Mouse (Mus musculus): ENCODE results near the gene 4933400A11Rik. TPM values are rescaled to one million over a fixed set of nuclear protein-coding genes. Genes with fewer than 3 reads are reported as not detected.
A peak's percentile ranks its signal among the peaks of the same experiment; 100 is the strongest.

4933400A11Rik gene
- polyA plus RNA-seq, 1 experiment from 2014 or later = 0.15 TPM

GRCm38 (mm10) chrX:169798987-169799680, 19.7 kb upstream of the 4933400A11Rik start:
- ATAC-seq = no peak
- no peaks in the 10 kb centered on the region for H3K9me3 ChIP-seq (ENCODE audit: control insufficient read depth, low read length)
- H3K4me1 ChIP-seq (ENCODE audit: control insufficient read depth, insufficient read depth, low read length) = no peaks in the 10 kb centered on the region
- no peak overlapping the region for H3K9ac ChIP-seq (ENCODE audit: low read depth, low read length)
- no peaks in the 10 kb centered on the region for H3K27me3 ChIP-seq (replicated peaks; ENCODE audit: control insufficient read depth, insufficient read depth, low read length)
- H3K4me2 ChIP-seq (ENCODE audit: low read depth, low read length) = peak overlapping the region; percentile 32; the same call in 1 of the 2 replicates
- no peaks in the 10 kb centered on the region for H3K36me3 ChIP-seq (ENCODE audit: control insufficient read depth, insufficient read depth, low read length)
- H3K4me3 ChIP-seq (ENCODE audit: low read length) = peak overlapping the region; percentile 31; the same call in 1 of the 2 replicates
- no peak overlapping the region for H3K27ac ChIP-seq (ENCODE audit: low read length)
- WGBS = 11% methylated on average over 11 of the region's 11 CpGs

DNA sequence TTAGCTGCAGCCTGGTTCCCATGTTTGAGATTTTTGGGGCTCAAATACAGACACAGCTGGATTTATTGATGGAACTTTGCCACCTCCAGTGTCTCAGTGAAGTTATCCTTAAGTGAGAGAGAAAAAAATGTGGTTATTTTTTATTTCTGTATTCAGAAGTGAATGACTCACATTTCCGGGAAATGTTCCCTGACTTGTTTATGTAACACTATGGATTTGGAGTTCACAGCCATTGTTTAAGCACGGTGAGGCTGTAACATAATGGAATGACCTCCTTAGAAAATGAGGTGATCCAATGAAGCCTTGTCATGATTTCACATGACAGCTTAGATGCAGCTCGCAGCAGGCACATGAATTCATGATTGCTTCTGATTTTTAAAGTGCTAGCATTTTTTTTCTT, 17.7 kb upstream of the 4933400A11Rik start:
- Histone ChIP-seq H3K4me1 (ENCODE audit: control insufficient read depth, insufficient read depth, low read length) (no peaks in the 10 kb centered on the region), H3K27me3 (replicated peaks; ENCODE audit: control insufficient read depth, insufficient read depth, low read length) (no peaks in the 10 kb centered on the region), H3K4me3 (ENCODE audit: low read length) (no peak overlapping the region), H3K36me3 (ENCODE audit: control insufficient read depth, insufficient read depth, low read length) (no peaks in the 10 kb centered on the region), H3K9me3 (ENCODE audit: control insufficient read depth, low read length) (no peaks in the 10 kb centered on the region), H3K4me2 (ENCODE audit: low read depth, low read length) (no peak overlapping the region), H3K9ac (ENCODE audit: low read depth, low read length) (no peak overlapping the region), H3K27ac (ENCODE audit: low read length) (no peak overlapping the region)
- no peak for ATAC-seq
- 52% methylated on average over 3 of the region's 3 CpGs for WGBS

DNA sequence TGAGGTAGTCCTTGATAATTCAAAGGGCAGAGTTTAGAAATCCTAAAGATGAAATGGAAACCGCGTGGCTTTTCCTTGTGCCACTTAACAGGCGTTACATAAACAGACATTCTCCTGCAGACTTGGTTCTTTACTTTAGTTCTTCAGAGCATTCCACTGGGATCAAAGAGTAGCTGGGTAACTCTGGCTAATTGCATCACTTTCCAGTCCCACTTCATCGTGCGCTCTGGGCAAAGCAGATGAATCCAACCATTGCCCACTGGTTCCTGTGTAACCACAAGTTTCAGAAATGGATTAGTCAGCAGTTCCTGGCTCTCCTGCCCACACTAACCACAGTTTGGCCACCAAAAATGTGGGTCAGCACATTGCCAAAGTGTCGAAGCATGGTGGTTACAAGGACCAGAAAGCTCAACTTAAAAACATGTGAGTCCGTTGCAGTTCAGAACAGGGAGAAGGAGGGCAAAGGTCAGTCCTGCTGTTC, 15.4 kb upstream of the 4933400A11Rik start:
- Histone ChIP-seq H3K9ac (ENCODE audit: low read depth, low read length) (no peak overlapping the region), H3K4me2 (ENCODE audit: low read depth, low read length) (no peak overlapping the region), H3K4me3 (ENCODE audit: low read length) (no peak overlapping the region), H3K9me3 (ENCODE audit: control insufficient read depth, low read length) (no peaks in the 10 kb centered on the region), H3K27ac (ENCODE audit: low read length) (no peak overlapping the region), H3K4me1 (ENCODE audit: control insufficient read depth, insufficient read depth, low read length) (no peaks in the 10 kb centered on the region), H3K36me3 (ENCODE audit: control insufficient read depth, insufficient read depth, low read length) (no peaks in the 10 kb centered on the region), H3K27me3 (replicated peaks; ENCODE audit: control insufficient read depth, insufficient read depth, low read length) (no peaks in the 10 kb centered on the region)
- WGBS = 55% methylated on average over 7 of the region's 7 CpGs
- no peak for ATAC-seq

GRCm38 (mm10) chrX:169794421-169794820, 15.0 kb upstream of the 4933400A11Rik start:
- no peaks in the 10 kb centered on the region for H3K9me3 ChIP-seq (ENCODE audit: control insufficient read depth, low read length)
- no peaks in the 10 kb centered on the region for H3K4me1 ChIP-seq (ENCODE audit: control insufficient read depth, insufficient read depth, low read length)
- WGBS = 72% methylated on average over 4 of the region's 4 CpGs
- H3K27me3 ChIP-seq (replicated peaks; ENCODE audit: control insufficient read depth, insufficient read depth, low read length) = no peaks in the 10 kb centered on the region
- no peak overlapping the region for H3K27ac ChIP-seq (ENCODE audit: low read length)
- no peak for ATAC-seq
- H3K4me3 ChIP-seq (ENCODE audit: low read length) = no peak overlapping the region
- no peak overlapping the region for H3K4me2 ChIP-seq (ENCODE audit: low read depth, low read length)
- no peak overlapping the region for H3K9ac ChIP-seq (ENCODE audit: low read depth, low read length)
- no peaks in the 10 kb centered on the region for H3K36me3 ChIP-seq (ENCODE audit: control insufficient read depth, insufficient read depth, low read length)

- Histone ChIP-seq H3K9me3 (ENCODE audit: control insufficient read depth, low read length) (no peaks in the 10 kb centered on the region), H3K9ac (ENCODE audit: low read depth, low read length) (no peak overlapping the region), H3K4me2 (ENCODE audit: low read depth, low read length) (no peak overlapping the region), H3K27me3 (replicated peaks; ENCODE audit: control insufficient read depth, insufficient read depth, low read length) (no peaks in the 10 kb centered on the region), H3K4me3 (ENCODE audit: low read length) (no peak overlapping the region), H3K27ac (ENCODE audit: low read length) (no peak overlapping the region), H3K36me3 (ENCODE audit: control insufficient read depth, insufficient read depth, low read length) (no peaks in the 10 kb centered on the region), H3K4me1 (ENCODE audit: control insufficient read depth, insufficient read depth, low read length) (no peaks in the 10 kb centered on the region)
- 68% methylated on average over 1 of the region's 1 CpGs for WGBS
- no peak for ATAC-seq
These were observed 13.4 kb upstream of the 4933400A11Rik start for GRCm38 (mm10) chrX:169792879-169793278.

- Histone ChIP-seq H3K27ac (ENCODE audit: low read length) (no peak overlapping the region), H3K36me3 (ENCODE audit: control insufficient read depth, insufficient read depth, low read length) (no peaks in the 10 kb centered on the region), H3K4me2 (ENCODE audit: low read depth, low read length) (no peak overlapping the region), H3K9me3 (ENCODE audit: control insufficient read depth, low read length) (no peaks in the 10 kb centered on the region), H3K4me3 (ENCODE audit: low read length) (no peak overlapping the region), H3K27me3 (replicated peaks; ENCODE audit: control insufficient read depth, insufficient read depth, low read length) (no peaks in the 10 kb centered on the region), H3K4me1 (ENCODE audit: control insufficient read depth, insufficient read depth, low read length) (no peaks in the 10 kb centered on the region), H3K9ac (ENCODE audit: low read depth, low read length) (no peak overlapping the region)
- 77% methylated on average over 5 of the region's 5 CpGs for WGBS
- no peak for ATAC-seq
These were observed 10.3 kb upstream of the 4933400A11Rik start for GRCm38 (mm10) chrX:169789702-169790101.

- Histone ChIP-seq H3K27me3 (replicated peaks; ENCODE audit: control insufficient read depth, insufficient read depth, low read length) (no peaks in the 10 kb centered on the region), H3K36me3 (ENCODE audit: control insufficient read depth, insufficient read depth, low read length) (no peaks in the 10 kb centered on the region), H3K4me1 (ENCODE audit: control insufficient read depth, insufficient read depth, low read length) (no peaks in the 10 kb centered on the region), H3K9ac (ENCODE audit: low read depth, low read length) (no peak overlapping the region), H3K4me3 (ENCODE audit: low read length) (no peak overlapping the region), H3K9me3 (ENCODE audit: control insufficient read depth, low read length) (no peaks in the 10 kb centered on the region), H3K27ac (ENCODE audit: low read length) (no peak overlapping the region), H3K4me2 (ENCODE audit: low read depth, low read length) (no peak overlapping the region)
- WGBS = 67% methylated on average over 3 of the region's 3 CpGs
- no peak for ATAC-seq
These were observed 21.4 kb downstream of the 4933400A11Rik start for GRCm38 (mm10) chrX:169758001-169758400.

GRCm38 (mm10) chrX:169735387-169735969, 44.0 kb downstream of the 4933400A11Rik start:
- H3K9ac ChIP-seq (ENCODE audit: low read depth, low read length) = no peak overlapping the region
- no peak overlapping the region for H3K4me3 ChIP-seq (ENCODE audit: low read length)
- WGBS = 65% methylated on average over 3 of the region's 3 CpGs
- no peaks in the 10 kb centered on the region for H3K36me3 ChIP-seq (ENCODE audit: control insufficient read depth, insufficient read depth, low read length)
- H3K27ac ChIP-seq (ENCODE audit: low read length) = no peak overlapping the region
- H3K4me2 ChIP-seq (ENCODE audit: low read depth, low read length) = no peak overlapping the region
- no peaks in the 10 kb centered on the region for H3K9me3 ChIP-seq (ENCODE audit: control insufficient read depth, low read length)
- no peaks in the 10 kb centered on the region for H3K4me1 ChIP-seq (ENCODE audit: control insufficient read depth, insufficient read depth, low read length)
- ATAC-seq = no peak
- H3K27me3 ChIP-seq (replicated peaks; ENCODE audit: control insufficient read depth, insufficient read depth, low read length) = peaks cover 3% of the 10 kb centered on the region; the same call in 1 of the 2 replicates

Measured in intestine, embryonic 16.5 days (tissue).